Mouse (Mus musculus) heart, adult 2 months (tissue): ENCODE measurements around the gene Laptm5.

Source experiments
- CTCF ChIP-seq: fragments of 200-600 bp; IDR thresholded peaks from 2 replicates; pipeline ENCODE4 v1.8.1; 2022; ENCODE audit warnings: antibody characterized with exemption, mild to moderate bottlenecking, moderate library complexity
- POLR2A ChIP-seq: fragments of 200-500 bp; IDR thresholded peaks from 2 replicates; pipeline ENCODE4 v1.6.1; 2011; ENCODE audit warnings: mild to moderate bottlenecking, low read depth, low read length, control low read depth; ENCODE audit not compliant: insufficient read depth

GRCm38 (mm10) chr4:130972421-130972829, 59.5 kb downstream of the Laptm5 start:
- no peak for TF ChIP-seq POLR2A
- TF ChIP-seq CTCF: no peak
